Mouse (Mus musculus) gastrocnemius, postnatal 14 days (tissue): ENCODE data around the gene Vil1. TPM values are rescaled to one million over a fixed set of nuclear protein-coding genes. Genes with fewer than 3 reads are reported as not detected.
A peak's percentile ranks its signal among the peaks of the same experiment; 100 is the strongest.
"Not testable (repeated sequence)": the region's sequence is repeated elsewhere in the genome, so short reads cannot be mapped to it uniquely, and the experiment has no call there.

Experiments used
- DNase-seq: peaks from one replicate; pipeline ENCODE4 v3.0.0; 2021; ENCODE audit warnings: mixed read lengths
- intact Hi-C: fragments of 180-260 bp; cut with DNase I; formaldehyde crosslinking; loops from one replicate; pipeline ENCODE4 v1.15.1; 2025; ENCODE audit warnings: low total_unique reads
- total RNA-seq, 2 experiments: library from RNA; stranded (reverse); gene quantifications; 2 replicates each; pipeline ENCODE4 v1.2.3; 2021

Vil1 gene
- total RNA-seq, 2 experiments from 2014 or later = 0.27 TPM

DNA sequence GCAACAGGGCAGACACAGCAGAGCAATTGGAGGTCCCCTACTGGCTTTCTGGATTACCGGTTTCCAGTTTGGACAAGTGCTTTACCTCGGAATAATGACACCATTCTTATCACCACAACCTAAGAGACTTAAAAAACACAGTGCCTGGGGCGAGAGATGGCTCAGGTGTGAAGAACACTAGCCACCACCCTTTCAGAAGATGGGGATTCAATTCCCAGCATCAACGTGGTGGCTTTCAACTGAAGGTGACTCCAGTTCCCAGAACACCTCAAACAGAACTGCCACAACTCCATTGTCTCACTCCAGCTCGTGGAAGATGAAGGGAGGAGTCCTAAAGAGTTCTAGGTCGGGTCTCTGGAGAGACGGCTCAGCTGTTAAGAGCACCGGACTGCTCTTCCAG, 23.6 kb upstream of the Vil1 start:
- DNase-seq = no peak
- intact Hi-C loops = no loop called here

GRCm38 (mm10) chr1:74386363-74386713, 22.8 kb upstream of the Vil1 start:
- intact Hi-C loops = no loop called here
- DNase-seq = no peak

GRCm38 (mm10) chr1:74386714-74387385, 22.3 kb upstream of the Vil1 start:
- peak; percentile 93 for DNase-seq
- intact Hi-C loops = no loop called here

DNA sequence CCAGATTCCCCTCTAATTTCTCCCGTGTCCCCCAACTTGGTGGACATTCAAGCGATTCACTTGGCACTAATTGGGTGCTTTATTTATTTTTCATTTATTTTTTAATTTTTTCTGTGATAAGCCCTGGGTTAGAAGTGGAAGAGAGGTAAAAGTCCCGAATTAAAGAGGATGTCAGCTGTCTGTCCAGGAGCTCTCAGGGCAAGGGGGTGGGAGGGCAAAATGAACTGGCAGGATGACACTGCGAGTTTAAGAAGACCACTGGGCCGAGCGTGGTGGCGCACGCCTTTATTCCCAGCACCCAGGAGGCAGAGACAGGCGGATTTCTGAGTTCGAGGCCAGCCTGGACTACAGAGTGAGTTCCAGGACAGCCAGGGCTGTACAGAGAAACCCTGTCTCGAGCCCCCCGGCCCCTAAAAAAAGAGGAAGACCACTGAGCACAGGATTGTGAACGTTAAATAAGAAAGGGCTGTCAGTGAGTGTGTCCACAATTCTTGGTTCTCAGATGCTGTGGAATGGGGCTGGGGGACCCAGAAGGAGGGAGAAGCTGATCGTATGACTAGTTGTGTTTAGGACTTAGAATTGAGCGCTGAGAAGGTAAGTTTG, 21.7 kb upstream of the Vil1 start:
- DNase-seq = no peak
- intact Hi-C loops = no loop called here

DNA sequence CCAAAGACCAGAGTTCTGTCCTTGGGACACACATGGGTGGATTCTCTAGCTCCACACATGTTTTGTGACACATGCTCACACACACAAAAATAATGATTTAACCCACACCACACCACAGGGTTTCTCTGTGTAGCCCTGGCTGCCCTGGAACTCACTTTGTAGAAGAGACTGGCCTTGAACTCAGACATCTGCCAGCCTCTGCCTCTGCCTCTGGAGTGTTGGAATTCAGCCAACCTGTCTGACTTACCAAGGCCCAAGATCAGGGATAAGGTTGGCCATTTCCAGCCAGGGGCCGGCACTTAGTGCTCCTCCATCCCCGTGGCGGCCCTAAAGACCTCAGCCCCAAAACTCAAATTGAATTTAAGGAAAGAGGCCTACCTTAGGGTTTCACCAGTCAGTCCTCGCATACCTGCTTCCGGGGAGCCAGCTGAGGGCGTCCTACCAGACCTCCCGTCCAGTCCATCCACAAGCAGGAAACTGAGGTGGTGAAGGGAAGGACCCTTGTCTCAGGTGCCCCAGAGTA, 20.7 kb upstream of the Vil1 start:
- intact Hi-C loops = no loop called here
- no peak for DNase-seq

DNA sequence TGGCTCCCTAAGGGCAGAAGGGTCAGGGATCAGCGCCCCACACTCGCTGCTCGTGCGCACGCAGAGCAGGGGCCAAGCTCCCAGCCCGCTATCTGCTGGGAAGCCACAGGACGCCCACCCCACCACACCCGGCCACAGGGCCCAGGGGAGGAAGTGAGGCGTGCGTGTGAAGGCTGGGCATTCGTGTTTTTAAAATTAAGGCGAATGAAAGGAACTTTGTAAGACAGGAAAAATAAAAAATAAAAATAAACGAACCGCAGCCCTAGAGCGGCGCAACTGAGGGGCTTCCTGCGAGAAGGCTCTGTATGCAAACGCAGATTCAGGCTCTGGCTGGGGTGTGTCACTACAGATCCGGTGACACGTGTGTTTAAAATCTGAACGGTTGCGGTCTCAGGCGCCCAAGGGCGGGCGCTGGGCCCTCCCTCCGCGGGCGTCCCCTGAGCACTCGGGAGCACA, 19.3 kb upstream of the Vil1 start:
- intact Hi-C loops = no loop called here
- DNase-seq = no peak

DNA sequence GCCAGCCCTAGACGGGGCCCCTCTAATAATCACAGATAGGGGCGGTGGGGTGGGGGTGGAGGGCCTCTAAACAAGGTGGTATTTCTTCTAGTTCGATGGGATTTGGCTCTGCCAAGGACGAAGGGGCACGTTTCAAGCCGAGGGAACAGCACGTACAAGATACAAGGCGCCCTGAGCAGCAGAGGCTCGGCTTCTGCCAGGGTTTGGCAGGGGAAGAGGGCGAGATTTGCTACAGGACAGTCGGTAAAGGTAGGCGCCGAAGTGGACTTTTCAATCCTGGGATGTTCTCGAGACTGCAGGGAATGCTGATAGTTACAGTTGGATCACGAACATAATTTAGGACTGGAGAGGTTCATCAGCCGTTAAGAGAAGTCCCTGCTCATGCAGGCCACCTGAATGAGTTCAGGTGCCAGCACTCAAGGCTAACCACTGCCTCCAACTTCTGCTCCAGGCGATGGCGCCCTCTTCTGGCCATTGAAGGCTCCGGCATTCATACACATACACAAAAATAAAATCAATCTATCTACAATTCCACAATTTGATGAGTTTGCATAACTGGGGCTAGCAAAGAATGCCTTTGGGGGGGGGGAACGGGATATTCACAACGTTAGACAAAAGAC, 18.8 kb upstream of the Vil1 start:
- peak; percentile 72 for DNase-seq

DNA sequence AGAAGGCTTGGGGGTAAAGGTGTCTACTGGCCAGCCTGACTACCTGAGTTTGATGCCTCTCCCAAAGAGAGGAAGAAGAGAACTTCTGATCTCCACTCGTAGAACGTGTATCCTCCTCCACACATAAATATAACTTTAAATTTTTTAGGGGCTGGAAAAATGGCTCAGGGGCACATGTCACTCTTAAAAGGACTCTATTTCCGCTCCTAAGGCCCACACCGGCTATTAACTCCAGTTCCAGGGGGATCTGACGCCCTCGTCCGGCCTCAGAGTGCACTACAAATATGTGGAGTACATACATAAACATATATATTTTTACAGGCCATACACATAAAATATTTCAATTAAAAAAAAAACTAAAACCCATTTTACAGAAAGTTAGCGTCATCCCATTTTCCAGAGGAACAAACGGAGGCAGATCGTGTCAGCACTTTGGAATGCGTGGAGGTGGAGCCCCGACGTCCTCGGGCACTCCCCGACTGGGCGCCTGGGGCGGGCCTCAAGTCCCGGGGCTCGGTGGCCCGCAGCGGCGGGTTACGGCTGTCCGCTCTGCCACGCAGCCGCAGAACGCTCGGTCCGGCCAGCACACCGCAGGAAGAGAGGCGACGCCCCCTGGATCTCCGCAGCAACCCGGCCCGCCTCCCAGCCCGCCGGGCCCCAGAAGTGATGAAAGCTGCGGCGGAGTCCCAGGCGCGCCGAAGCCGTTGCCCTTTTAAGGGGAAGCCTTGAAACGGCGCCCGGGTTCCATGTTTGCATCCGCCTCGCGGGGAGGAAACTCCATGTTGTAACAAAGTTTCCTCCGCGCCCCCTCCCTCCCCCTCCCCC, 18.0 kb upstream of the Vil1 start, which contains the start of gene Ctdsp1:
Gene Ctdsp1, plus strand, starts transcription at position 586 of the 825 bp plus-strand sequence.
- intact Hi-C loops = no loop called here
- peak; percentile 99 for DNase-seq

More for the DNA sequence above, 18.8 kb upstream of the Vil1 start:
- intact Hi-C loops = no loop called here

- DNase-seq = peak; percentile 84
These were observed 17.2 kb upstream of the Vil1 start for GRCm38 (mm10) chr1:74391844-74392441.

DNA sequence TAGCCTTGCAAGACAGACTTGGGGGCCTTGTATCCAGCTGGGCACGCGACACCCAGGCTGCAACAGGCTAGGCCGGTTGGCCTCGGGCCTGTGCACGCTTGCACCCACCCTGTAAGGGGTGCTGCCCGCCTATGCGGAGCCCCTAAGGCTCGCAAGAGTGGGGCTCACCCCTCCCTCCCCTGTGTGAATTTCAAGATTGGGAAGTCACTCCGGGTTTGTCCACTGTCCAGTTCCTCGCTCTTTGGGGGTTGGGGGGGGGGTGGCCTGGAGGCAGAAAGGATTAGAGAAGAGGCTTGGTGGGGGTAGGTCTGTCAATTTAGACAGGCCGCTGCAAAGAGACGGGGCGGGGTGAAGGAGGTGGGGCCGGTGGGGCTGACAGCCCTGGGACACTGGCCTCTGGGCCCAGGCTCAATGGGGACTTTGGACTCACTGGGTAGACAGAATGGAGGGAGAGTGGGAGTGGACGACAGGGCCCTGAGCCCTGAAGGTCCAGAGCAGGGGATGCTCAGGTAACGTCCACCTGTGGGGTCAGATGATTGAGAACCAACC, 16.7 kb upstream of the Vil1 start:
- intact Hi-C loops = no loop called here
- DNase-seq = no peak

More at GRCm38 (mm10) chr1:74391844-74392441, 17.2 kb upstream of the Vil1 start:
- intact Hi-C loops = no loop called here

- intact Hi-C loops = no loop called here
- DNase-seq = no peak
These were observed 16.2 kb upstream of the Vil1 start for GRCm38 (mm10) chr1:74393010-74393409.

- DNase-seq = no peak
- intact Hi-C loops = no loop called here
These were observed 15.5 kb upstream of the Vil1 start for GRCm38 (mm10) chr1:74393697-74394096.

DNA sequence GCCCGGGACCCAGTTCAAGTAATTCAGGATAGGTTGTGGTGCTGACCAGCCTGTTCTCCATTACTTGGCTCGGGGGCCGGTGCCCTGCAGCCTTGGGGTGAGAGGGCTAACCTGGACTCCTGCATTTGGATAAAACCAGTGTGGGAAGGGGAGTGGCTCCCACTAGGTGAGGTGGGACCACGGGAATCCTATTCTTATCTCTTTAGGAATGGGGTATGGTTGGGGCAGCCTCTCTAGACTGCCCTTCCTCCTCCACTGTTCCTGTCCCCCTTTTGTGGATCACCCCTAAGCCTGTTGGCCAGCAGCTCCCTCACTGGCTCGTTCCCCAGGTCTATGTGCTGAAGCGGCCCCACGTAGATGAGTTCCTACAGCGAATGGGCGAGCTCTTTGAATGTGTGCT, 14.9 kb upstream of the Vil1 start:
- intact Hi-C loops = no loop called here

GRCm38 (mm10) chr1:74394858-74395257, 14.3 kb upstream of the Vil1 start:
- intact Hi-C loops = loop anchor here (5.0 kb wide), 1 partner anchor 1368 kb away; no protein-coding TSS in a partner anchor
- no peak for DNase-seq

More for the DNA sequence above, 14.9 kb upstream of the Vil1 start:
- no peak for DNase-seq

DNA sequence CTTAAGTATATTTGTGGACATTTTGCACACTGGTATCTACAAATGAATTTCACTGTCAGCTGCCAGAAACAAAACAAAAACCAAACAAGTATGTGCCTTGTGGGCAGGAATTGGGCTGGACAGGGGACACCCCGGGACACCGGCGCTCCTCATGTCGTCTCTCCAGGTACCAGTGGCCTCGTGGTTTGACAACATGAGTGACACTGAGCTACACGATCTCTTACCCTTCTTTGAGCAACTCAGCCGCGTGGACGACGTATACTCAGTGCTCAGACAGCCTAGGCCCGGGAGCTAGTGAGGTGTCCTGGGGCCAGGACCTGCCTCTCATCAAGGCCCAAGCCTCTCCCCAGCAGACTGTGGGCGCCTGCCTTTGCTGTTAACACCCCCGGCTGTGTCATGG, 13.9 kb upstream of the Vil1 start:
- no peak for DNase-seq
- intact Hi-C loops = loop anchor here (5.0 kb wide), 1 partner anchor 1368 kb away; no protein-coding TSS in a partner anchor

GRCm38 (mm10) chr1:74396456-74397222, 12.5 kb upstream of the Vil1 start:
- intact Hi-C loops = loop anchor here (5.0 kb wide), 1 partner anchor 1369 kb away; no protein-coding TSS in a partner anchor
- DNase-seq = not testable (repeated sequence)

DNA sequence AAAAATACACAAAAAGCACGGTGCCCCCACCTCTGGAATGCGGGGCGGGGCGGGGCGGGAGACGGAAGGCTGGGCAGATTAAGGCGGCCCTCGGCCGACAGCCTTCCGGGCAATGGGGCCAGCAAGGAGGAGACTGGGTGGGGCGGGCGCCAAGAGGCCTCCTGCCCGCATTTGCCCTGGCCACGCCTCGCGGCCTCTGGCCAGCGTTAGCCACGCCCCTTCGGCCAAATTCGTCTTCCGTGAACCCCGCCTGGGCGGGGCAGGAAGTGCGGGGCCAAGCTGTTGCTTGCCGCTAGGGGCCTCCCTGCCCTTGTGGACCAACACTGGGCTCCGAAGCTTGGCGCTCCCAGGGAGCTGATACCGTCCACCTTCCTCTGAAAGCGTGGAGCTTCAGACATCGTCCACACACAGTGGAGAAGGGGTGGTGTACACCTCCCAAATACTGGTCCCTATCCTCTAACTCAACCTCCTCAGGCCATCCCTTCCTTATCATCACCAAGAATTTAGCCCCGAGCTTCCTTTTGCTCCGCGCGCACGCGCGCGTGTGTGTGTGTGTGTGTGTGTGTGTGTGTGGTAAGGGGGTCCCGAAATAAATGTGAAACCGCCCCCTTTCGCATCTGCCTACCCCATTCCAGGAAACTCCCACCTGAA, 11.8 kb upstream of the Vil1 start:
- peak; percentile 100 for DNase-seq
- intact Hi-C loops = loop anchor here (5.0 kb wide), 1 partner anchor 1370 kb away; no protein-coding TSS in a partner anchor
